Mouse (Mus musculus): ENCODE measurements at regions not wholly inside any gene's neighbourhood (a gene's known extent, or its start where the extent isn't known, plus 50 kb on each side); places are given as distances from the start of the nearest gene placed in this dataset.

DNA sequence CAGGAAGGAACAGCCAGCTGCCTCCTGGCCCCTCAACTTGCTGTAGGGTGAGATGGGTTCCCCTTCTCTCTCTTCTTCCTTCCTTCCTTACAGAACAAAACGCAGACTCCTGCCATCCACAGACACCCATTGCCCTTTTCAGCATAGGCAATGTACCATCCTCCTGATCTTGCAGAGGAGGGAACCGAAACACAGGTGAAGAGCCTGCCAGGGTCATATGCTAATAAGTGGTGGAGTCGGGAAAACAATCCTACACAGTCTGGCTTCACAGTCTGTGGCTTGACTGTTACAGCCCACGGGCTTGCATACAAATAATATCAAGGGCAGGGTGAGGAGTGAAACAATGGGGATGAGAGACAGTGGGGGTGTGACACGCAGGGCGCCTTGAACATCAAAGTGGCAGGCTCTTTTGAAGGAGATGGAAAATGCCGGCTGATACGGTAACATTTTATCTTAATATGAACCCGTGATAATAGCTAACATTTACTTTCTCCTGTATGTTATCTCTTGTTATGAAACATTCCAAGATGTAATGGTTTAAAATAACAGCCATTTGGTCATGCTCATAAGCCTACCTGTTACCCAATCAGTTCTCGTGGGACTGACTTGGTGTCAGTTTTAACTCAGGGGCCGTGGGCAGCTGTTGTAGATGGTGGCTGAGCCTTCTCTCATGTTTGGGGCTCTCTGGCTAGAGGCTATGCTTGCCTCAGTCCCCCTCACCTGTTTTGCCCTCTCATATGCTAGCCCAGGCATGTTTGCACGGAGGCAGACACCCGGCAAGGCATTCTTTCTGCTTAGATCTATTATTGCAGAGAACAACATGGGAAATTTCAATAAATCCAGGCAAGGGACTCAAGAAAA, 169.4 kb upstream of the Runx1 start:
- H3K27ac ChIP-seq (ENCODE audit: control insufficient read depth, insufficient read depth, low read length) = no peak overlapping the region
- no peak for TF ChIP-seq POLR2A (IDR thresholded peaks at IDR 0.05; ENCODE audit: control insufficient read depth, extremely low read depth, insufficient read depth, low read length, poor library complexity)
- no peak for TF ChIP-seq CTCF (IDR thresholded peaks at IDR 0.05; ENCODE audit: borderline replicate concordance, control insufficient read depth, extremely low read depth, insufficient read depth, low read length, poor library complexity)
- no peak overlapping the region for H3K4me3 ChIP-seq (ENCODE audit: control insufficient read depth, insufficient read depth, low read length)
- WGBS = 48% methylated on average over 13 of the region's 13 CpGs
- no peaks in the 10 kb centered on the region for H3K27me3 ChIP-seq (ENCODE audit: control insufficient read depth, insufficient read depth, low read length)
- no peak for DNase-seq
- H3K36me3 ChIP-seq (ENCODE audit: control insufficient read depth, insufficient read depth, low read length) = no peaks in the 10 kb centered on the region
- peaks cover 7% of the 10 kb centered on the region for H3K4me1 ChIP-seq (replicated peaks; ENCODE audit: control insufficient read depth, insufficient read depth, low read length)

DNA sequence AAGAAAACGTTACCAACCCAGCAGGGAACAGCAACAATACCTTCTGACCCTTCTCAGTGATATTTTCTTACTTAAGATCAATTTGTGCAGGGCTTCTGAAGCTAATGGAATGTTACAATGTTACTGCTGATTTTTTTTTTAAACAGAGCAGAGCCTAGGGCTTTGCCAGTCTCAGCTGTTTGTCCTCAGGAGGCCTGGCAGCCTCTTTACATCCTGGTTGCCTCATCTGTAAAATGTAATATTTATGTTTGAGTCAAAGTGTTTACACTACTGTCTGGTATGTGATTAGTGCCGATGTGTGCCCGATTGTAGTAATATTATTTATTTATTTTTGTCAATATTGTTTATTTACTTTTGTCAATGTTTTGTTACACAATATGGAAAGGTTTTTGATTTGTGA, 166.9 kb upstream of the Runx1 start:
- Histone ChIP-seq H3K36me3 (ENCODE audit: control insufficient read depth, insufficient read depth, low read length) (no peaks in the 10 kb centered on the region), H3K4me3 (ENCODE audit: control insufficient read depth, insufficient read depth, low read length) (no peak overlapping the region), H3K27me3 (ENCODE audit: control insufficient read depth, insufficient read depth, low read length) (no peaks in the 10 kb centered on the region), H3K4me1 (replicated peaks; ENCODE audit: control insufficient read depth, insufficient read depth, low read length) (peaks cover 7% of the 10 kb centered on the region), H3K27ac (ENCODE audit: control insufficient read depth, insufficient read depth, low read length) (no peak overlapping the region)
- WGBS = 95% methylated on average over 3 of the region's 3 CpGs
- DNase-seq = no peak
- TF ChIP-seq POLR2A (IDR thresholded peaks at IDR 0.05; ENCODE audit: control insufficient read depth, extremely low read depth, insufficient read depth, low read length, poor library complexity) = no peak

DNA sequence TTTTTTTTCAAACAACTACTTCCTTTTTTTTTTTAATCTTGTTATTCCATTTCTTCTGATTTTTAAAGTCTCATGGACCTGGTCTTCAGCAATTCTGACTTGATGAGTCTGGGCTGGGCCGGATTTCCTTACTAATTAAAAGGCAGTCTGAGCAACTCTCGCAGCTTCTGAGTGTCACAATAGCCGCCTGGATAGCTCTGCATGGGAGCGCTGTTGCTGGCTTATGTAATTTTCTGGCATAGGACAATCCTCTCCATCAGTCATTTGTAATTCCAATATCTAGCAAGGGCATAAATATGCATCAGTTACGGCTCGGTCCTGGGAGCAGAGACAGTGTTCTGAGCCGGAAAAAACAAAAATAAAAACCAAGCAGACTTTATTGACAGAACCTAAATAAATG, 165.5 kb upstream of the Runx1 start:
- no peaks in the 10 kb centered on the region for H3K36me3 ChIP-seq (ENCODE audit: control insufficient read depth, insufficient read depth, low read length)
- DNase-seq = no peak
- no peak overlapping the region for H3K4me3 ChIP-seq (ENCODE audit: control insufficient read depth, insufficient read depth, low read length)
- H3K27me3 ChIP-seq (ENCODE audit: control insufficient read depth, insufficient read depth, low read length) = no peaks in the 10 kb centered on the region
- no peak for TF ChIP-seq POLR2A (IDR thresholded peaks at IDR 0.05; ENCODE audit: control insufficient read depth, extremely low read depth, insufficient read depth, low read length, poor library complexity)
- TF ChIP-seq CTCF (IDR thresholded peaks at IDR 0.05; ENCODE audit: borderline replicate concordance, control insufficient read depth, extremely low read depth, insufficient read depth, low read length, poor library complexity) = no peak
- 98% methylated on average over 7 of the region's 7 CpGs for WGBS
- H3K27ac ChIP-seq (ENCODE audit: control insufficient read depth, insufficient read depth, low read length) = no peak overlapping the region
- peaks cover 7% of the 10 kb centered on the region for H3K4me1 ChIP-seq (replicated peaks; ENCODE audit: control insufficient read depth, insufficient read depth, low read length)

DNA sequence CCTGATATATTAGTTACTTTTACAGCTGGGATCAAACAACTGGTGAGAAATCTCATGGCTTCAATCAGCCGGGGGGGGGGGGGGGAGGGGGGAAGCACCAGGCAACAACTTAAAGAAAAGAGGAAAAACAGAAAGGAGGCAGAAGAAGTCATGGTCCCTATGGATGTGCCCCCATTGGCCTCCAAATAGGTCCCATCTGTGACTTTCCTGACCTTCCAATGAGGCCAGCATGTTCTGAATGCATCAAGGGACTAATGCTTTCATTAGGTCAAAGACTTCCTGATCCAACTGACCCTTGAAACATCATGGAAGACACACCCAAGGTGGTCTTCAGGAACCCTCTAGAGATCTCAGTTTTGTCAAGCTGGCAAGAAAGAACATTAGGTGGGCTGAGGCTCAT, 162.5 kb upstream of the Runx1 start:
- no peak for DNase-seq
- Histone ChIP-seq H3K27me3 (ENCODE audit: control insufficient read depth, insufficient read depth, low read length) (no peaks in the 10 kb centered on the region), H3K4me3 (ENCODE audit: control insufficient read depth, insufficient read depth, low read length) (no peak overlapping the region), H3K27ac (ENCODE audit: control insufficient read depth, insufficient read depth, low read length) (no peak overlapping the region), H3K4me1 (replicated peaks; ENCODE audit: control insufficient read depth, insufficient read depth, low read length) (no peaks in the 10 kb centered on the region), H3K36me3 (ENCODE audit: control insufficient read depth, insufficient read depth, low read length) (no peaks in the 10 kb centered on the region)
- WGBS = 85% methylated on average over 1 of the region's 1 CpGs
- TF ChIP-seq CTCF (IDR thresholded peaks at IDR 0.05; ENCODE audit: borderline replicate concordance, control insufficient read depth, extremely low read depth, insufficient read depth, low read length, poor library complexity) = no peak
- no peak for TF ChIP-seq POLR2A (IDR thresholded peaks at IDR 0.05; ENCODE audit: control insufficient read depth, extremely low read depth, insufficient read depth, low read length, poor library complexity)

GRCm38 (mm10) chr16:92988000-92988399, 162.1 kb upstream of the Runx1 start:
- 95% methylated on average over 3 of the region's 3 CpGs for WGBS
- H3K4me1 ChIP-seq (replicated peaks; ENCODE audit: control insufficient read depth, insufficient read depth, low read length) = no peaks in the 10 kb centered on the region
- no peaks in the 10 kb centered on the region for H3K36me3 ChIP-seq (ENCODE audit: control insufficient read depth, insufficient read depth, low read length)
- H3K27ac ChIP-seq (ENCODE audit: control insufficient read depth, insufficient read depth, low read length) = no peak overlapping the region
- no peaks in the 10 kb centered on the region for H3K27me3 ChIP-seq (ENCODE audit: control insufficient read depth, insufficient read depth, low read length)
- no peak overlapping the region for H3K4me3 ChIP-seq (ENCODE audit: control insufficient read depth, insufficient read depth, low read length)
- no peak for DNase-seq
- no peak for TF ChIP-seq POLR2A (IDR thresholded peaks at IDR 0.05; ENCODE audit: control insufficient read depth, extremely low read depth, insufficient read depth, low read length, poor library complexity)

GRCm38 (mm10) chr16:92985768-92986167, 159.8 kb upstream of the Runx1 start:
- no peak overlapping the region for H3K4me3 ChIP-seq (ENCODE audit: control insufficient read depth, insufficient read depth, low read length)
- TF ChIP-seq POLR2A (IDR thresholded peaks at IDR 0.05; ENCODE audit: control insufficient read depth, extremely low read depth, insufficient read depth, low read length, poor library complexity) (no peak), CTCF (IDR thresholded peaks at IDR 0.05; ENCODE audit: borderline replicate concordance, control insufficient read depth, extremely low read depth, insufficient read depth, low read length, poor library complexity) (no peak)
- no peak for DNase-seq

GRCm38 (mm10) chr16:92982934-92983333, 157.0 kb upstream of the Runx1 start:
- WGBS = 96% methylated on average over 7 of the region's 7 CpGs
- no peak for TF ChIP-seq POLR2A (IDR thresholded peaks at IDR 0.05; ENCODE audit: control insufficient read depth, extremely low read depth, insufficient read depth, low read length, poor library complexity)
- TF ChIP-seq CTCF (IDR thresholded peaks at IDR 0.05; ENCODE audit: borderline replicate concordance, control insufficient read depth, extremely low read depth, insufficient read depth, low read length, poor library complexity) = no peak
- no peaks in the 10 kb centered on the region for H3K36me3 ChIP-seq (ENCODE audit: control insufficient read depth, insufficient read depth, low read length)

More at GRCm38 (mm10) chr16:92985768-92986167, 159.8 kb upstream of the Runx1 start:
- Histone ChIP-seq H3K27me3 (ENCODE audit: control insufficient read depth, insufficient read depth, low read length) (no peaks in the 10 kb centered on the region), H3K36me3 (ENCODE audit: control insufficient read depth, insufficient read depth, low read length) (no peaks in the 10 kb centered on the region), H3K4me1 (replicated peaks; ENCODE audit: control insufficient read depth, insufficient read depth, low read length) (no peaks in the 10 kb centered on the region), H3K27ac (ENCODE audit: control insufficient read depth, insufficient read depth, low read length) (no peak overlapping the region)
- WGBS = 93% methylated on average over 6 of the region's 6 CpGs

More at GRCm38 (mm10) chr16:92982934-92983333, 157.0 kb upstream of the Runx1 start:
- no peak overlapping the region for H3K4me3 ChIP-seq (ENCODE audit: control insufficient read depth, insufficient read depth, low read length)
- no peaks in the 10 kb centered on the region for H3K27me3 ChIP-seq (ENCODE audit: control insufficient read depth, insufficient read depth, low read length)
- no peak overlapping the region for H3K27ac ChIP-seq (ENCODE audit: control insufficient read depth, insufficient read depth, low read length)
- peaks cover 10% of the 10 kb centered on the region for H3K4me1 ChIP-seq (replicated peaks; ENCODE audit: control insufficient read depth, insufficient read depth, low read length)
- DNase-seq = no peak
